In the genomic region with DNA sequence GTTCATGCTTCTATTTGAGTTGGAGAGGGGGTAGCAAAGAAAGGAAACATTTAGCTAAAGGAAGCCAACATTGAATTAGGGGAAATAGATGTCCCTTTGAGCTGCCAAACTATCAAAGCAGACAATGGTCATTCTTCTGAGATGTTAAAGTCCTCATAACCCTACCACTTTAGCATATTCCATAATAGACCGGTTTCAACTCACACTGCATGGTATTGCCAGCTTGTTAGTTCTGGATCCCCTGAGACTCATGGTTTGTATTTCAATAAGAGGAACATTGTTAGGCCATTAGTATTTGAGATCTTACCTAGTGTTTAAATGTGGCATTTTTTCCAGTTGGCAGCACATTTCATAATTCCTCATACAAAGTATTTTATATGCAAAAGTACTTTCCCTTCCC, we compare ENCODE assay signal across 20 mouse cellular contexts. TPM values are rescaled to one million over a fixed set of nuclear protein-coding genes. Genes with fewer than 3 reads are reported as not detected.
DNase-seq lines count a peak whose midpoint lies in the region; ATAC-seq and TF ChIP-seq lines count a peak whose summit lies in the region.
"Had no signal": no experiment of that assay in that cellular context is flagged by ENCODE, and none has a peak within 500 bp of the region (broad histone marks: within the 10 kb centered on the region; RNA-seq: fewer than 3 reads in every experiment).

No protein-coding gene starts in this region.

- intact Hi-C loops in gastrocnemius, adult 2 months (cut with DNase I): loop anchor here (5.0 kb wide), 1 partner anchor 40 kb away; the partner anchor contains the start of gene Rbbp5
- intact Hi-C loops in gastrocnemius, postnatal 36 days (cut with DNase I): no loop called here

- H3K36me3 ChIP-seq in kidney, adult 2 months (ENCODE audit: control insufficient read depth, insufficient read depth, low read length): peaks cover 10% of the 10 kb centered on the region
- peaks cover 15% of the 10 kb centered on the region for H3K36me3 ChIP-seq in lung, embryonic 15.5 days
- peaks cover 50% of the 10 kb centered on the region for H3K36me3 ChIP-seq in embryonic facial prominence, embryonic 14.5 days (ENCODE audit: control insufficient read depth, insufficient read depth, low read length)

- no peak for DNase-seq in gastrocnemius, adult 2 months
- no peak for DNase-seq in gastrocnemius, postnatal 36 days
- DNase-seq in kidney, adult 2 months: peak; percentile 29
- DNase-seq in kidney, postnatal 10 days: no peak
- DNase-seq in lung, postnatal 25 days (ENCODE audit: low spot score): no peak
- peak; percentile 35 for DNase-seq in embryonic facial prominence, embryonic 14.5 days (ENCODE audit: low spot score)
- DNase-seq in urinary bladder, adult 2 months (ENCODE audit: low spot score): no peak
- DNase-seq: adrenal gland, postnatal 25 days; cerebellum, adult 11 months; cerebellum, adult 9-11 months; kidney, adult 11 months; liver, postnatal 0 days; thymus, postnatal 25 days had no signal

- 55% methylated on average over 1 of the region's 1 CpGs for WGBS in kidney, adult 2 months
- 79% methylated on average over 1 of the region's 1 CpGs for WGBS in lung, embryonic 15.5 days
- WGBS in embryonic facial prominence, embryonic 14.5 days: 75% methylated on average over 1 of the region's 1 CpGs

- peak overlapping the region; percentile 28 for H3K4me3 ChIP-seq in gastrocnemius, adult 2 months
- H3K4me3 ChIP-seq in kidney, adult 2 months (ENCODE audit: insufficient read depth, low read depth, low read length): no peak overlapping the region
- no peak overlapping the region for H3K4me3 ChIP-seq in lung, embryonic 15.5 days
- H3K4me3 ChIP-seq in embryonic facial prominence, embryonic 14.5 days (ENCODE audit: low read depth, low read length): no peak overlapping the region
- H3K4me3 ChIP-seq: erythroblast, embryonic 14.5 days; forebrain, embryonic 12.5 days; hindbrain, embryonic 13.5 days; midbrain, embryonic 10.5 days had no signal

- TF ChIP-seq POLR2A in kidney, adult 2 months (IDR thresholded peaks at IDR 0.05; ENCODE audit: low read depth, low read length): no peak

- H3K9me3 ChIP-seq in lung, embryonic 15.5 days: 0 out of 2 replicates have a peak, but pooled peaks cover 3% of the 10 kb centered on the region
- no peaks in the 10 kb centered on the region for H3K9me3 ChIP-seq in embryonic facial prominence, embryonic 14.5 days (ENCODE audit: control insufficient read depth, low read length)
- H3K9me3 ChIP-seq: hindbrain, embryonic 13.5 days had no signal

- peak overlapping the region; percentile 74 for H3K27ac ChIP-seq in gastrocnemius, adult 2 months
- H3K27ac ChIP-seq in kidney, adult 2 months (ENCODE audit: insufficient read depth, low read depth, low read length): peak overlapping the region; percentile 82
- H3K27ac ChIP-seq in lung, embryonic 15.5 days: peak overlapping the region; percentile 5; the same call in 1 of the 2 replicates
- H3K27ac ChIP-seq in embryonic facial prominence, embryonic 14.5 days (replicated peaks; ENCODE audit: low read depth, low read length): no peak overlapping the region
- H3K27ac ChIP-seq: forebrain, embryonic 12.5 days; hindbrain, embryonic 13.5 days; macrophage; midbrain, embryonic 10.5 days had no signal

- ATAC-seq in lung, embryonic 15.5 days (ENCODE audit: borderline replicate concordance, extremely low read depth, low FRiP score, low TSS enrichment): no peak
- peak; percentile 70; the same call in 1 of the 2 replicates for ATAC-seq in embryonic facial prominence, embryonic 14.5 days (ENCODE audit: low read depth)
- ATAC-seq: liver, postnatal 0 days had no signal

- H3K4me2 ChIP-seq in lung, embryonic 15.5 days: no peak overlapping the region
- H3K4me2 ChIP-seq in embryonic facial prominence, embryonic 14.5 days (ENCODE audit: low read depth, low read length): no peak overlapping the region
- H3K4me2 ChIP-seq: forebrain, embryonic 12.5 days; hindbrain, embryonic 13.5 days; liver, embryonic 11.5 days had no signal

- no peaks in the 10 kb centered on the region for H3K4me1 ChIP-seq in kidney, adult 2 months (ENCODE audit: control insufficient read depth, insufficient read depth, low read length)
- H3K4me1 ChIP-seq in lung, embryonic 15.5 days: peaks cover 3% of the 10 kb centered on the region; the same call in 1 of the 2 replicates
- H3K4me1 ChIP-seq in embryonic facial prominence, embryonic 14.5 days (ENCODE audit: control insufficient read depth, insufficient read depth, low read length): no peaks in the 10 kb centered on the region; the same call in 1 of the 2 replicates
- H3K4me1 ChIP-seq: forebrain, embryonic 12.5 days had no signal

- TF ChIP-seq CTCF in gastrocnemius, adult 2 months (IDR thresholded peaks at IDR 0.05): no peak
- TF ChIP-seq CTCF in kidney, adult 2 months (conservative IDR thresholded peaks at IDR 0.05; ENCODE audit: insufficient read depth, insufficient read length, low read depth, low read length): no peak

- no peaks in the 10 kb centered on the region for H3K27me3 ChIP-seq in kidney, adult 2 months (replicated peaks; ENCODE audit: control insufficient read depth, insufficient read depth, low read length)
- H3K27me3 ChIP-seq in lung, embryonic 15.5 days: no peaks in the 10 kb centered on the region
- no peaks in the 10 kb centered on the region for H3K27me3 ChIP-seq in embryonic facial prominence, embryonic 14.5 days (replicated peaks; ENCODE audit: control insufficient read depth, insufficient read depth, low read length)
- H3K27me3 ChIP-seq: forebrain, embryonic 12.5 days; hindbrain, embryonic 13.5 days had no signal

- H3K9ac ChIP-seq in lung, embryonic 15.5 days: no peak overlapping the region
- no peak overlapping the region for H3K9ac ChIP-seq in embryonic facial prominence, embryonic 14.5 days (ENCODE audit: low read depth, low read length)
- H3K9ac ChIP-seq: forebrain, embryonic 12.5 days; hindbrain, embryonic 13.5 days; liver, postnatal 0 days had no signal

RNA-seq across cellular contexts. Expression of gene Dstyk, which starts 19.6 kb away (rescaled TPM):
- 10 to 100 TPM in 1 of 2 experiments, 1 to 10 TPM in 1; 9.7 to 11.1 TPM for total RNA-seq in gastrocnemius, adult 2 months (2021)
- total RNA-seq in gastrocnemius, postnatal 36 days (2021): 1 to 10 TPM; 8.9 to 9.2 TPM
- 13.0 and 13.9 TPM in 2 replicates for polyA plus RNA-seq in kidney, adult 2 months (2012; rRNA removed)
- 14.5 and 15.4 TPM in 2 replicates for polyA plus RNA-seq in lung, embryonic 15.5 days (2015; fragmentation: Nextera tagmentation; extraction: Ambion mirVana)
- polyA plus RNA-seq in embryonic facial prominence, embryonic 14.5 days (2014; fragmentation: Nextera tagmentation; extraction: Ambion mirVana): 15.6 and 16.1 TPM in 2 replicates
- 20.2 and 20.8 TPM in 2 replicates for polyA plus RNA-seq in urinary bladder, adult 2 months (2012; rRNA removed)

RNA-seq across cellular contexts. Expression of gene Rbbp5, which starts 40.2 kb away (rescaled TPM):
- 10 to 100 TPM; 18.4 to 23.5 TPM for total RNA-seq in gastrocnemius, adult 2 months (2021)
- total RNA-seq in gastrocnemius, postnatal 36 days (2021): 10 to 100 TPM; 14.2 to 20.0 TPM
- polyA plus RNA-seq in kidney, adult 2 months (2012; rRNA removed): 16.0 and 21.3 TPM in 2 replicates
- 44.1 and 47.4 TPM in 2 replicates for polyA plus RNA-seq in lung, embryonic 15.5 days (2015; fragmentation: Nextera tagmentation; extraction: Ambion mirVana)
- polyA plus RNA-seq in embryonic facial prominence, embryonic 14.5 days (2014; fragmentation: Nextera tagmentation; extraction: Ambion mirVana): 37.8 and 42.0 TPM in 2 replicates
- 29.5 and 31.6 TPM in 2 replicates for polyA plus RNA-seq in urinary bladder, adult 2 months (2012; rRNA removed)

RNA-seq across cellular contexts. Expression of gene Tmcc2, which starts 45.9 kb away (rescaled TPM):
- 10 to 100 TPM; 29.4 to 40.8 TPM for total RNA-seq in gastrocnemius, adult 2 months (2021)
- 10 to 100 TPM; 29.6 to 34.5 TPM for total RNA-seq in gastrocnemius, postnatal 36 days (2021)
- polyA plus RNA-seq in kidney, adult 2 months (2012; rRNA removed): 6.0 and 6.3 TPM in 2 replicates
- polyA plus RNA-seq in lung, embryonic 15.5 days (2015; fragmentation: Nextera tagmentation; extraction: Ambion mirVana): 10.7 and 13.2 TPM in 2 replicates
- 10.2 and 11.6 TPM in 2 replicates for polyA plus RNA-seq in embryonic facial prominence, embryonic 14.5 days (2014; fragmentation: Nextera tagmentation; extraction: Ambion mirVana)
- 7.9 and 9.8 TPM in 2 replicates for polyA plus RNA-seq in urinary bladder, adult 2 months (2012; rRNA removed)

Comparison
In these comparisons a context has a peak if more than half of its experiments do, and no peak if none do; other contexts are left out.
1. DNase-seq: peak in kidney, adult 2 months (single experiment) and embryonic facial prominence, embryonic 14.5 days (single experiment); none in gastrocnemius, adult 2 months (single experiment), gastrocnemius, postnatal 36 days (0 of 2), kidney, postnatal 10 days (single experiment), lung, postnatal 25 days (single experiment) and urinary bladder, adult 2 months (single experiment).